Mouse (Mus musculus): ENCODE results near the gene Celf5. TPM values are rescaled to one million over a fixed set of nuclear protein-coding genes. Genes with fewer than 3 reads are reported as not detected.

Gene Celf5
- polyA plus RNA-seq, 1 experiment from 2014 or later = 46.6 TPM

GRCm38 (mm10) chr10:81499250-81499901 is 16.9 kb upstream of the Celf5 start:
- Histone ChIP-seq H3K27ac (no peak overlapping the region), H3K9ac (no peak overlapping the region), H3K36me3 (replicated peaks; ENCODE audit: control insufficient read depth, insufficient read depth) (no peaks in the 10 kb centered on the region), H3K4me2 (replicated peaks) (no peak overlapping the region), H3K4me3 (replicated peaks; ENCODE audit: low read length) (no peak overlapping the region), H3K27me3 (ENCODE audit: control insufficient read depth, insufficient read depth, low read length) (peaks cover 9% of the 10 kb centered on the region; the same call in 1 of the 2 replicates), H3K9me3 (ENCODE audit: control insufficient read depth, low read length) (no peaks in the 10 kb centered on the region), H3K4me1 (replicated peaks; ENCODE audit: control insufficient read depth, insufficient read depth, low read length) (peaks cover 16% of the 10 kb centered on the region)
- ATAC-seq (ENCODE audit: low FRiP score) = no peak
- 76% methylated on average over 23 of the region's 23 CpGs for WGBS
- DNase-seq (ENCODE audit: low spot score) = no peak

GRCm38 (mm10) chr10:81498316-81499249 is 16.1 kb upstream of the Celf5 start:
- Histone ChIP-seq H3K27me3 (ENCODE audit: control insufficient read depth, insufficient read depth, low read length) (peaks cover 5% of the 10 kb centered on the region; the same call in 1 of the 2 replicates), H3K9me3 (ENCODE audit: control insufficient read depth, low read length) (no peaks in the 10 kb centered on the region), H3K4me2 (replicated peaks) (no peak overlapping the region), H3K4me1 (replicated peaks; ENCODE audit: control insufficient read depth, insufficient read depth, low read length) (peaks cover 16% of the 10 kb centered on the region), H3K36me3 (replicated peaks; ENCODE audit: control insufficient read depth, insufficient read depth) (no peaks in the 10 kb centered on the region), H3K9ac (peak overlapping the region; percentile 20; the same call in 1 of the 2 replicates), H3K4me3 (replicated peaks; ENCODE audit: low read length) (no peak overlapping the region), H3K27ac (no peak overlapping the region)
- ATAC-seq (ENCODE audit: low FRiP score) = no peak
- no peak for DNase-seq (ENCODE audit: low spot score)
- 87% methylated on average over 38 of the region's 38 CpGs for WGBS

- H3K36me3 ChIP-seq (replicated peaks; ENCODE audit: control insufficient read depth, insufficient read depth) = peaks cover 2% of the 10 kb centered on the region; the same call in 1 of the 2 replicates
- no peaks in the 10 kb centered on the region for H3K9me3 ChIP-seq (ENCODE audit: control insufficient read depth, low read length)
- no peaks in the 10 kb centered on the region for H3K27me3 ChIP-seq (ENCODE audit: control insufficient read depth, insufficient read depth, low read length)
- H3K4me3 ChIP-seq (replicated peaks; ENCODE audit: low read length) = no peak overlapping the region
- ATAC-seq (ENCODE audit: low FRiP score) = no peak
- peaks cover 16% of the 10 kb centered on the region for H3K4me1 ChIP-seq (replicated peaks; ENCODE audit: control insufficient read depth, insufficient read depth, low read length)
- peak overlapping the region; percentile 67; the same call in 1 of the 2 replicates for H3K27ac ChIP-seq
- peak overlapping the region; percentile 86 for H3K4me2 ChIP-seq (replicated peaks)
- 81% methylated on average over 17 of the region's 17 CpGs for WGBS
- H3K9ac ChIP-seq = peak overlapping the region; percentile 75
- no peak for DNase-seq (ENCODE audit: low spot score)
These were observed 15.1 kb upstream of the Celf5 start for GRCm38 (mm10) chr10:81497401-81498270.

- peak overlapping the region; percentile 67 for H3K27ac ChIP-seq
- no peaks in the 10 kb centered on the region for H3K27me3 ChIP-seq (ENCODE audit: control insufficient read depth, insufficient read depth, low read length)
- peak overlapping the region; percentile 86 for H3K4me2 ChIP-seq (replicated peaks)
- H3K4me1 ChIP-seq (replicated peaks; ENCODE audit: control insufficient read depth, insufficient read depth, low read length) = peaks cover 16% of the 10 kb centered on the region
- H3K4me3 ChIP-seq (replicated peaks; ENCODE audit: low read length) = peak overlapping the region; percentile 81
- H3K36me3 ChIP-seq (replicated peaks; ENCODE audit: control insufficient read depth, insufficient read depth) = peaks cover 9% of the 10 kb centered on the region
- H3K9me3 ChIP-seq (ENCODE audit: control insufficient read depth, low read length) = no peaks in the 10 kb centered on the region
- ATAC-seq (ENCODE audit: low FRiP score) (no peak), DNase-seq (ENCODE audit: low spot score) (no peak)
- WGBS = 39% methylated on average over 4 of the region's 4 CpGs
- peak overlapping the region; percentile 75 for H3K9ac ChIP-seq
These were observed 14.5 kb upstream of the Celf5 start for GRCm38 (mm10) chr10:81496969-81497368.

GRCm38 (mm10) chr10:81496264-81496901 is 13.9 kb upstream of the Celf5 start, which contains the start of gene Ncln:
TSS of gene Ncln (minus strand) at chr10:81496392.
- Histone ChIP-seq H3K4me2 (replicated peaks) (peak within 1 kb of the TSS; percentile 86), H3K4me3 (replicated peaks; ENCODE audit: low read length) (peak within 1 kb of the TSS; percentile 81), H3K9ac (peak within 1 kb of the TSS; percentile 75), H3K27me3 (ENCODE audit: control insufficient read depth, insufficient read depth, low read length) (no peaks in the 10 kb centered on the region), H3K4me1 (replicated peaks; ENCODE audit: control insufficient read depth, insufficient read depth, low read length) (peaks cover 16% of the 10 kb centered on the region), H3K9me3 (ENCODE audit: control insufficient read depth, low read length) (no peaks in the 10 kb centered on the region), H3K27ac (peak within 1 kb of the TSS; percentile 67), H3K36me3 (replicated peaks; ENCODE audit: control insufficient read depth, insufficient read depth) (peaks cover 15% of the 10 kb centered on the region)
- DNase-seq (ENCODE audit: low spot score) = peak; percentile 97
- ATAC-seq (ENCODE audit: low FRiP score) = peak; percentile 96
- WGBS = under 1% methylated on average over 45 of the region's 45 CpGs

- WGBS = 3% methylated on average over 38 of the region's 41 CpGs
These were observed 13.2 kb upstream of the Celf5 start for GRCm38 (mm10) chr10:81495616-81496263.

GRCm38 (mm10) chr10:81495151-81495550 is 12.6 kb upstream of the Celf5 start:
- peak overlapping the region; percentile 75 for H3K9ac ChIP-seq
- no peak for ATAC-seq (ENCODE audit: low FRiP score)
- no peak overlapping the region for H3K27ac ChIP-seq
- DNase-seq (ENCODE audit: low spot score) = no peak
- peak overlapping the region; percentile 81 for H3K4me3 ChIP-seq (replicated peaks; ENCODE audit: low read length)
- WGBS = 75% methylated on average over 6 of the region's 6 CpGs
- H3K9me3 ChIP-seq (ENCODE audit: control insufficient read depth, low read length) = no peaks in the 10 kb centered on the region
- H3K27me3 ChIP-seq (ENCODE audit: control insufficient read depth, insufficient read depth, low read length) = no peaks in the 10 kb centered on the region
- H3K4me1 ChIP-seq (replicated peaks; ENCODE audit: control insufficient read depth, insufficient read depth, low read length) = peaks cover 16% of the 10 kb centered on the region
- H3K36me3 ChIP-seq (replicated peaks; ENCODE audit: control insufficient read depth, insufficient read depth) = peaks cover 27% of the 10 kb centered on the region
- H3K4me2 ChIP-seq (replicated peaks) = peak overlapping the region; percentile 86

More at GRCm38 (mm10) chr10:81495616-81496263, 13.2 kb upstream of the Celf5 start:
- Histone ChIP-seq H3K4me1 (replicated peaks; ENCODE audit: control insufficient read depth, insufficient read depth, low read length) (peaks cover 16% of the 10 kb centered on the region), H3K4me2 (replicated peaks) (peak overlapping the region; percentile 86), H3K27ac (peak overlapping the region; percentile 3), H3K36me3 (replicated peaks; ENCODE audit: control insufficient read depth, insufficient read depth) (peaks cover 21% of the 10 kb centered on the region), H3K4me3 (replicated peaks; ENCODE audit: low read length) (peak overlapping the region; percentile 81), H3K9ac (peak overlapping the region; percentile 75), H3K27me3 (ENCODE audit: control insufficient read depth, insufficient read depth, low read length) (no peaks in the 10 kb centered on the region), H3K9me3 (ENCODE audit: control insufficient read depth, low read length) (no peaks in the 10 kb centered on the region)
- DNase-seq (ENCODE audit: low spot score) (no peak), ATAC-seq (ENCODE audit: low FRiP score) (peak; percentile 16)
